Mouse (Mus musculus): ENCODE measurements around the gene Ctsr.
"Not testable (repeated sequence)": the region's sequence is repeated elsewhere in the genome, so short reads cannot be mapped to it uniquely, and the experiment has no call there.

The Ctsr gene

GRCm38 (mm10) chr13:61164156-61164555 is at the start of gene Ctsr:
Gene Ctsr (minus strand): TSS chr13:61164256.
- no peak for DNase-seq

DNA sequence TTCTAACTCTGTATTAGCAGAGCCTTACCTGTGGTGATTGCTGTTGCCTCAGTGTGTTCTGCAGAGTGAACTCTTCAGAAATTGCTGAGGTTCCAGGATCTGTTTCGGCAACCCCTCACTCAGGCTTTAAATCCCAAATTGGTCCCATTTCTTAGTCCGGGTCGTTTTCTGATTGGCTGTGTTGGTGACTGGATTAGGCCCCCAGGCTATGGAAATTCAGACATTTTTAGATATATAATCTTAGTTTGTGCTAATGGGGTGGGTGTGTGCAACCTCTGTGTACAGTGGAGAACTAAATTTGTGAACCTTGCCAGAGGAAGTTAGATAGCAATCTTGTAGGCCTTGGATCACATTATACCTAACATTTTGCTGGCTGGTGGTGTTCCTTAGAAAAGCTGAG is 39.3 kb upstream of the Ctsr start, which contains the start of gene Cts6:
Cts6 (minus strand) TSS at position 101 of the 400 bp plus-strand sequence.
- DNase-seq: no peak

DNA sequence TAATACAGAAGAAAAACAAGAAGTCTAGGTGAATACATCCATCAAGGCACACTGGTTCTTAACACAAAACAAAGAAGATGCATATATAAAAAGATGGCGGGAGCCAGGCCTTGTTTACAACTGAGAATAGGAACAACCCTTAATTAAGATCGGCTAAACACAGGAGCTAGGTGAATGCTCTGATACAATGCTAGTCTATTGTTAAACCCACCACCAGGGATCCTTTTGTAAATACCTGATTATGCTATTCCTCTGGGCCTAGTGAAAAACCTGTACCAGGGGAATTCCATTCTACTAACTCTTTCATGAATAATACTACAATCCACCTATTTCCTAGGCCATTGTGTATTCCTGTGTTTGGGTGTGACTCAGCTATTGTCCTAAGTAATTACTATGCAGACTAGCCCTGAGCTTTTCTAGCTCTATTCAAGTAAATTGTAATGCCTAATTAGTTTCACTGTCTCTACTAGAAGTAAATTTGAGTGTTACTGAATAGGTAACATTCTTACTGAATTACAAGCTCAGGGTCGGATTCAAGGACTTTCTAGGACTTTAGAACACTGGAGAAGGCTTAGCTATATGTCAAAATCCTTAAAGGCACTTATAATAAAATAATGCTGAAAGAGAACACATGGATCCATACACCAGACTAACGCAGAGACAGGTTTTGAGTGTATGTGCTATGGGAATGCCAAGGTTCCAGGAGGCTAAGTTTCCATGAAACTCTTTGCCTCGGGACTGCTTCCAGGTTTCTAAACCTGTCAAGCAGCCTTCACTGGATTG is 21.3 kb upstream of the Ctsr start:
- not testable (repeated sequence) for DNase-seq

GRCm38 (mm10) chr13:61164622-61165021 is 566 bp upstream of the Ctsr start:
- DNase-seq: no peak

All from liver (tissue).